Mouse (Mus musculus) ES-E14 (cell line): ENCODE measurements at regions not wholly inside any gene's neighbourhood (a gene's known extent, or its start where the extent isn't known, plus 50 kb on each side); places are given as distances from the start of the nearest gene placed in this dataset.
"Not testable (repeated sequence)": the region's sequence is repeated elsewhere in the genome, so short reads cannot be mapped to it uniquely, and the experiment has no call there.

ENCODE experiments used
- DNase-seq: peaks from one replicate; pipeline ENCODE4 v3.0.0-alpha.2; 2013; ENCODE audit warnings: low read depth, low spot score
- H3K27ac ChIP-seq: 2 replicates; pipeline ENCODE4 v1.5.1; 2012; ENCODE audit warnings: low read depth, mild to moderate bottlenecking, low read length, moderate library complexity, mixed read lengths; ENCODE audit not compliant: poor library complexity, insufficient read depth, severe bottlenecking
- H3K36me3 ChIP-seq: 2 replicates; pipeline ENCODE4 v1.6.1; 2012; ENCODE audit warnings: mild to moderate bottlenecking, low read length, moderate library complexity, mixed read lengths; ENCODE audit not compliant: control insufficient read depth, poor library complexity, insufficient read depth, severe bottlenecking
- H3K4me1 ChIP-seq, 2 experiments: fragments of 150-350 bp in 1 of 2; sonication (generic) in 1 of 2; 2 replicates each; pipeline ENCODE4 v1.6.1; 2012; ENCODE audit warnings: low read length in 2 of 2, mild to moderate bottlenecking in 1 of 2, mixed read lengths in 1 of 2; ENCODE audit not compliant: control insufficient read depth in 2 of 2, insufficient read depth in 2 of 2, poor library complexity in 1 of 2
- H3K4me3 ChIP-seq, 2 experiments: fragments of 150-350 bp in 1 of 2; sonication (generic) in 1 of 2; 2 replicates each; pipeline ENCODE4 v1.5.1; 2012; ENCODE audit warnings: low read length in 2 of 2, low read depth in 1 of 2, mild to moderate bottlenecking in 1 of 2, mixed read lengths in 1 of 2; ENCODE audit not compliant: insufficient read depth in 1 of 2, poor library complexity in 1 of 2, severe bottlenecking in 1 of 2
- H3K9ac ChIP-seq: 2 replicates; pipeline ENCODE4 v1.6.1; 2012; ENCODE audit warnings: low read depth, mild to moderate bottlenecking, low read length, mixed read lengths; ENCODE audit not compliant: poor library complexity, insufficient read depth, severe bottlenecking
- H3K9me3 ChIP-seq: fragments of 150-350 bp; sonication (generic); 2 replicates; pipeline ENCODE4 v1.6.1; 2012; ENCODE audit warnings: low read depth, mild to moderate bottlenecking, low read length; ENCODE audit not compliant: control insufficient read depth, insufficient read depth
- CHD2 ChIP-seq: IDR thresholded peaks from 2 replicates; pipeline ENCODE4 v1.6.1; 2014; ENCODE audit warnings: mild to moderate bottlenecking, low read depth, low read length, inconsistent platforms
- HCFC1 ChIP-seq: IDR thresholded peaks from 2 replicates; pipeline ENCODE4 v1.6.1; 2012; ENCODE audit warnings: low read length, inconsistent platforms, borderline replicate concordance; ENCODE audit not compliant: insufficient read depth
- MAFK ChIP-seq: IDR thresholded peaks from 2 replicates; pipeline ENCODE4 v1.6.1; 2014; ENCODE audit warnings: mild to moderate bottlenecking, low read depth, low read length, inconsistent platforms; ENCODE audit not compliant: insufficient read depth
- ZC3H11A ChIP-seq: IDR thresholded peaks from 2 replicates; pipeline ENCODE4 v1.6.1; 2012; ENCODE audit warnings: low read depth, mild to moderate bottlenecking, inconsistent platforms, low read length, borderline replicate concordance
- ZNF384 ChIP-seq: IDR thresholded peaks from 2 replicates; pipeline ENCODE4 v1.6.1; 2012; ENCODE audit warnings: low read depth, low read length, inconsistent platforms
- in situ Hi-C, 2 experiments: fragments of 600-800 bp; cut with MboI; formaldehyde crosslinking; loops; one replicate each; pipeline ENCODE4 v1.15.1; 2025; ENCODE audit warnings: low sequenced_read_pairs in 2 of 2, inconsistent platforms in 1 of 2; ENCODE audit not compliant: unreplicated experiment in 2 of 2

- in situ Hi-C loops, result no loop called here
These were observed 450.7 kb upstream of the Gm28269 start for GRCm38 (mm10) chrX:22195625-22196024.

GRCm38 (mm10) chrX:22154364-22154763 lies 409.5 kb upstream of the Gm28269 start:
- peak; percentile 9 for DNase-seq
- in situ Hi-C loops, result not testable (repeated sequence)

More at GRCm38 (mm10) chrX:22195625-22196024, 450.7 kb upstream of the Gm28269 start:
- Histone ChIP-seq H3K4me3 (no peak overlapping the region), H3K4me1 (no peaks in the 10 kb centered on the region), H3K9ac (no peak overlapping the region), H3K9me3 (no peaks in the 10 kb centered on the region), H3K27ac (no peak overlapping the region), H3K36me3 (no peaks in the 10 kb centered on the region)
- TF ChIP-seq MAFK (no peak), ZNF384 (no peak), CHD2 (no peak), ZC3H11A (no peak), HCFC1 (no peak)
- DNase-seq, result no peak

More at GRCm38 (mm10) chrX:22154364-22154763, 409.5 kb upstream of the Gm28269 start:
- H3K4me3 ChIP-seq, H3K27ac ChIP-seq, H3K4me1 ChIP-seq, H3K9ac ChIP-seq, H3K36me3 ChIP-seq, H3K9me3 ChIP-seq: not testable (repeated sequence)
